Mouse (Mus musculus) CH12.LX (cell line): ENCODE data around the gene Emg1. TPM values are rescaled to one million over a fixed set of nuclear protein-coding genes. Genes with fewer than 3 reads are reported as not detected.

ENCODE experiments used
- DNase-seq: peaks from one replicate; pipeline ENCODE4 v3.0.0-alpha.2; 2013; ENCODE audit errors: extremely low read depth
- H3K27ac ChIP-seq: 2 replicates; pipeline ENCODE4 v1.5.1; 2012; ENCODE audit warnings: low read depth, mild to moderate bottlenecking, control low read depth, moderate library complexity; ENCODE audit not compliant: insufficient read depth
- H3K27me3 ChIP-seq: replicated peaks from 2 replicates; pipeline ENCODE3; 2012; ENCODE audit warnings: inconsistent platforms
- H3K36me3 ChIP-seq, 2 experiments: replicated peaks in 1 of 2; 2 replicates each; pipeline versions ENCODE3 to v1.6.1; 2012; ENCODE audit warnings: inconsistent platforms in 1 of 2, low read length in 1 of 2, mild to moderate bottlenecking in 1 of 2, mixed read lengths in 1 of 2, moderate library complexity in 1 of 2; ENCODE audit not compliant: control insufficient read depth in 1 of 2, insufficient read depth in 1 of 2
- H3K4me1 ChIP-seq, 2 experiments: 2 replicates each; pipeline ENCODE4 v1.6.1; 2012; ENCODE audit warnings: inconsistent platforms in 1 of 2, moderate library complexity in 1 of 2; ENCODE audit not compliant: insufficient read depth in 2 of 2, control insufficient read depth in 1 of 2
- H3K4me2 ChIP-seq: 2 replicates; pipeline ENCODE4 v1.6.1; 2012; ENCODE audit warnings: low read depth, mild to moderate bottlenecking, control low read depth; ENCODE audit not compliant: poor library complexity, insufficient read depth, severe bottlenecking
- H3K4me3 ChIP-seq, 3 experiments: fragments of 150-350 bp in 1 of 3; sonication (generic) in 1 of 3; replicated peaks in 1 of 3; 2 replicates each; pipeline versions ENCODE3 to v1.5.1; 2011 to 2012; ENCODE audit warnings: low read depth in 2 of 3, low read length in 2 of 3, mild to moderate bottlenecking in 2 of 3, moderate library complexity in 2 of 3, control low read depth in 1 of 3, improper control_type of control experiment in 1 of 3, inconsistent platforms in 1 of 3, mixed read lengths in 1 of 3; ENCODE audit not compliant: poor library complexity in 1 of 3
- H3K79me2 ChIP-seq: replicated peaks from 2 replicates; pipeline ENCODE4 v1.6.1; 2012; ENCODE audit warnings: mild to moderate bottlenecking, moderate library complexity; ENCODE audit not compliant: control insufficient read depth, poor library complexity, insufficient read depth, severe bottlenecking; ENCODE audit errors: extremely low read depth
- H3K9ac ChIP-seq: 2 replicates; pipeline ENCODE4 v1.6.1; 2012; ENCODE audit warnings: low read depth, mild to moderate bottlenecking, control low read depth, moderate library complexity; ENCODE audit not compliant: insufficient read depth
- H3K9me3 ChIP-seq: replicated peaks from 2 replicates; pipeline ENCODE3; 2012; ENCODE audit warnings: low read length, inconsistent platforms, mixed read lengths
- BHLHE40 ChIP-seq: IDR thresholded peaks from 2 replicates; pipeline ENCODE4 v1.6.1; 2011; ENCODE audit warnings: mild to moderate bottlenecking, low read depth, low read length, improper control_type of control experiment
- CHD1 ChIP-seq: IDR thresholded peaks from 2 replicates; pipeline ENCODE4 v1.6.1; 2012; ENCODE audit warnings: low read depth, low read length, improper control_type of control experiment, inconsistent platforms
- E2F4 ChIP-seq: IDR thresholded peaks from 2 replicates; pipeline ENCODE4 v1.6.1; 2011; ENCODE audit warnings: low read depth, low read length, improper control_type of control experiment; ENCODE audit not compliant: insufficient replicate concordance
- ETS1 ChIP-seq: conservative IDR thresholded peaks from 2 replicates; pipeline ENCODE4 v1.6.1; 2012; ENCODE audit warnings: low read depth, mild to moderate bottlenecking, inconsistent platforms, low read length, improper control_type of control experiment, moderate library complexity
- GABPA ChIP-seq: IDR thresholded peaks from 2 replicates; pipeline ENCODE4 v1.6.1; 2012; ENCODE audit warnings: low read depth, low read length, improper control_type of control experiment, inconsistent platforms; ENCODE audit not compliant: insufficient replicate concordance
- HCFC1 ChIP-seq: IDR thresholded peaks from 2 replicates; pipeline ENCODE4 v1.6.1; 2012; ENCODE audit warnings: low read depth, mild to moderate bottlenecking, inconsistent platforms, low read length, improper control_type of control experiment
- JUN ChIP-seq: IDR thresholded peaks from 2 replicates; pipeline ENCODE4 v1.6.1; 2011; ENCODE audit warnings: low read depth, mild to moderate bottlenecking, low read length, improper control_type of control experiment, moderate library complexity; ENCODE audit not compliant: insufficient read depth
- KAT2A ChIP-seq: IDR thresholded peaks from 2 replicates; pipeline ENCODE4 v1.6.1; 2012; ENCODE audit warnings: low read length, improper control_type of control experiment, inconsistent platforms; ENCODE audit not compliant: insufficient replicate concordance
- MAFK ChIP-seq: IDR thresholded peaks from 2 replicates; pipeline ENCODE4 v1.6.1; 2011; ENCODE audit warnings: low read length, improper control_type of control experiment; ENCODE audit not compliant: insufficient replicate concordance
- MAX ChIP-seq: IDR thresholded peaks from 2 replicates; pipeline ENCODE4 v1.6.1; 2011; ENCODE audit warnings: low read length, improper control_type of control experiment
- MAZ ChIP-seq: IDR thresholded peaks from 2 replicates; pipeline ENCODE4 v1.6.1; 2012; ENCODE audit warnings: low read depth, mild to moderate bottlenecking, inconsistent platforms, low read length, improper control_type of control experiment, moderate library complexity
- MEF2A ChIP-seq: IDR thresholded peaks from 2 replicates; pipeline ENCODE4 v1.6.1; 2014; ENCODE audit warnings: low read depth, mild to moderate bottlenecking, inconsistent platforms, low read length, improper control_type of control experiment, borderline replicate concordance
- MXI1 ChIP-seq: IDR thresholded peaks from 2 replicates; pipeline ENCODE4 v1.6.1; 2011; ENCODE audit warnings: mild to moderate bottlenecking, low read depth, low read length, improper control_type of control experiment
- NRF1 ChIP-seq: IDR thresholded peaks from 2 replicates; pipeline ENCODE4 v1.6.1; 2014; ENCODE audit warnings: low read depth, mild to moderate bottlenecking, inconsistent platforms, low read length, improper control_type of control experiment, moderate library complexity
- PAX5 ChIP-seq: IDR thresholded peaks from 2 replicates; pipeline ENCODE4 v1.6.1; 2012; ENCODE audit warnings: low read length, inconsistent platforms, mixed read lengths
- POLR2AphosphoS2 ChIP-seq: IDR thresholded peaks from 2 replicates; pipeline ENCODE4 v1.6.1; 2011; ENCODE audit warnings: low read depth, low read length, improper control_type of control experiment
- RAD21 ChIP-seq: IDR thresholded peaks from 2 replicates; pipeline ENCODE4 v1.6.1; 2011; ENCODE audit warnings: low read depth, mild to moderate bottlenecking, low read length, improper control_type of control experiment, moderate library complexity
- SIN3A ChIP-seq: IDR thresholded peaks from 2 replicates; pipeline ENCODE4 v1.6.1; 2012; ENCODE audit warnings: low read length, improper control_type of control experiment, inconsistent platforms
- TBP ChIP-seq: conservative IDR thresholded peaks from 2 replicates; pipeline ENCODE4 v1.6.1; 2011; ENCODE audit warnings: low read depth, low read length, improper control_type of control experiment
- ZC3H11A ChIP-seq: IDR thresholded peaks from 2 replicates; pipeline ENCODE4 v1.6.1; 2012; ENCODE audit warnings: low read depth, mild to moderate bottlenecking, inconsistent platforms, low read length, improper control_type of control experiment
- ZKSCAN1 ChIP-seq: IDR thresholded peaks from 2 replicates; pipeline ENCODE4 v1.6.1; 2012; ENCODE audit warnings: low read depth, inconsistent platforms, low read length, improper control_type of control experiment, borderline replicate concordance
- ZNF384 ChIP-seq: IDR thresholded peaks from 2 replicates; pipeline ENCODE4 v1.6.1; 2012; ENCODE audit warnings: low read depth, low read length, improper control_type of control experiment, inconsistent platforms
- dilution Hi-C: fragments of 300-500 bp; cut with MboI; formaldehyde crosslinking; loops from 2 replicates; pipeline ENCODE4 v1.14.3; 2020; ENCODE audit warnings: low sequenced_read_pairs; ENCODE audit not compliant: extremely low pct_unique_long_range_greater_than_20kb, extremely low pct_ligation_motif_present
- in situ Hi-C: fragments of 300-500 bp; cut with MboI; formaldehyde crosslinking; loops from 3 replicates; pipeline ENCODE4 v1.14.3; 2019; ENCODE audit warnings: low sequenced_read_pairs, low pct_ligation_motif_present, low pct_unique_long_range_greater_than_20kb, mixed read lengths
- polyA plus RNA-seq: library from polyadenylated mRNA; unstranded; fragments of >175 nt; gene quantifications from 2 replicates; pipeline ENCODE4 v1.2.1, GENCODE M21; 2012; ENCODE audit warnings: low read depth; ENCODE audit not compliant: insufficient read length
- total RNA-seq, 2 experiments: library from RNA; depleted of rRNA; stranded (reverse); fragments of 300-350 nt in 1 of 2; fragments of >200 nt in 1 of 2; gene quantifications; 2 replicates each; pipeline ENCODE4 v1.2.3; 2012 to 2014

Emg1 gene
- total and polyA plus RNA-seq, 3 experiments, result 301 to 481 (median 352) TPM

- no peaks in the 10 kb centered on the region for H3K27me3 ChIP-seq
- peaks cover 5 to 35% of the 10 kb centered on the region in 2 experiments for H3K4me1 ChIP-seq
- H3K9ac ChIP-seq, result no peak overlapping the region
- H3K9me3 ChIP-seq, result no peaks in the 10 kb centered on the region
- in situ Hi-C loops (no loop called here), dilution Hi-C loops (no loop called here)
- TF ChIP-seq MXI1, result no peak
- TF ChIP-seq SIN3A, result no peak
- TF ChIP-seq ZKSCAN1, result no peak
- TF ChIP-seq MEF2A, result no peak
- TF ChIP-seq ZNF384, result no peak
- TF ChIP-seq PAX5, result no peak
- no peak for TF ChIP-seq ZC3H11A
- no peak for TF ChIP-seq JUN
- no peak for TF ChIP-seq NRF1
- TF ChIP-seq BHLHE40, result no peak
- no peak for TF ChIP-seq MAZ
- TF ChIP-seq RAD21, result no peak
- no peak for TF ChIP-seq ETS1
- no peak for TF ChIP-seq CHD1
- TF ChIP-seq TBP, result no peak
- TF ChIP-seq KAT2A, result no peak
- TF ChIP-seq POLR2AphosphoS2, result no peak
- TF ChIP-seq GABPA, result no peak
- no peak for TF ChIP-seq MAX
- H3K4me2 ChIP-seq, result no peak overlapping the region
- DNase-seq, result no peak
- H3K36me3 ChIP-seq, result peaks cover 3 to 41% of the 10 kb centered on the region in 2 experiments
- H3K4me3 ChIP-seq, result no peak overlapping the region
- H3K79me2 ChIP-seq, result peaks cover 8% of the 10 kb centered on the region; the same call in 1 of the 2 replicates
- H3K27ac ChIP-seq, result no peak overlapping the region
These were observed 41.9 kb upstream of the Emg1 start for GRCm38 (mm10) chr6:124753861-124754260.

DNA sequence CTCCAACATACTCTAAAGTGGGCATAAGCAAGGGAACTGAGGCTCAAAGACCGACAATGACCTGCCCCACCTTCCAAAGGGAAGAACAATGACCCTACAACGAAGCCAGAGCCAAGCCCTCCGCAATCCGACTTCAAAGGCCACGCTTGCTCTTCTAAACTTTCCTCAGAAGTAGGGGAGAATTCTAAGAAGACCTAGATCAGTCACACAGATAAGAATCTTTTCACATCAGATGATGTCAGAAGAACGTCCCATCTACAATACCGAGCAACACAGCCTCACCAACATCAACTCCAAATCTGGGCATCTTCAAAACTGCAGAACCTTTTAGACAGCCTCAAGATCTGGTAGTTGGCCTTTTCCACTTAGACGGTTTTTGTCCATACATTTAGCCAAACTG is 38.4 kb upstream of the Emg1 start:
- dilution Hi-C loops, result no loop called here
- Histone ChIP-seq H3K27me3 (no peaks in the 10 kb centered on the region), H3K9me3 (no peaks in the 10 kb centered on the region), H3K4me3 (no peak overlapping the region), H3K4me1 (peaks cover 4 to 22% of the 10 kb centered on the region in 2 experiments), H3K4me2 (no peak overlapping the region), H3K36me3 (peaks cover 20 to 63% of the 10 kb centered on the region in 2 experiments), H3K27ac (no peak overlapping the region), H3K9ac (no peak overlapping the region), H3K79me2 (peaks cover 5% of the 10 kb centered on the region; the same call in 1 of the 2 replicates)
- DNase-seq, result no peak
- TF ChIP-seq E2F4, result no peak
- TF ChIP-seq BHLHE40, result no peak
- TF ChIP-seq ETS1, result no peak
- no peak for TF ChIP-seq ZKSCAN1
- TF ChIP-seq ZC3H11A, result no peak
- TF ChIP-seq HCFC1, result no peak
- no peak for TF ChIP-seq MAFK
- in situ Hi-C loops, result no loop called here
